Mouse (Mus musculus) stomach, postnatal 0 days (tissue): ENCODE measurements around the gene Cttn. TPM values are rescaled to one million over a fixed set of nuclear protein-coding genes. Genes with fewer than 3 reads are reported as not detected.

Experiments
- ATAC-seq: fragments of 200-750 bp; cut with Nextera tagmentation; 2 replicates; pipeline ENCODE4 v1.8.0; 2017; ENCODE audit not compliant: low FRiP score, low TSS enrichment
- DNase-seq: peaks from one replicate; pipeline ENCODE4 v3.0.0-alpha.2; 2016; ENCODE audit warnings: low spot score
- H3K27ac ChIP-seq: fragments of 300-500 bp; sonication (generic); replicated peaks from 2 replicates; pipeline ENCODE4 v1.5.1; 2014; ENCODE audit warnings: mild to moderate bottlenecking, control low read depth
- H3K27me3 ChIP-seq: fragments of 300-500 bp; sonication (generic); 2 replicates; pipeline ENCODE4 v1.6.1; 2014; ENCODE audit warnings: low read length; ENCODE audit not compliant: control insufficient read depth, insufficient read depth
- H3K36me3 ChIP-seq: fragments of 300-500 bp; sonication (generic); 2 replicates; pipeline ENCODE4 v1.6.1; 2014; ENCODE audit warnings: low read length, mixed read lengths; ENCODE audit not compliant: control insufficient read depth, insufficient read depth
- H3K4me1 ChIP-seq: fragments of 300-500 bp; sonication (generic); replicated peaks from 2 replicates; pipeline ENCODE4 v1.6.1; 2014; ENCODE audit warnings: antibody characterized with exemption; ENCODE audit not compliant: control insufficient read depth, insufficient read depth
- H3K4me2 ChIP-seq: fragments of 300-500 bp; sonication (generic); replicated peaks from 2 replicates; pipeline ENCODE4 v1.6.1; 2014; ENCODE audit warnings: low read depth, mild to moderate bottlenecking, control low read depth, moderate library complexity
- H3K4me3 ChIP-seq: fragments of 300-500 bp; sonication (generic); 2 replicates; pipeline ENCODE4 v1.5.1; 2014; ENCODE audit warnings: low read depth, low read length, control low read depth
- H3K9ac ChIP-seq: fragments of 300-500 bp; sonication (generic); 2 replicates; pipeline ENCODE4 v1.6.1; 2014; ENCODE audit warnings: mild to moderate bottlenecking, low read length, control low read depth, mixed read lengths
- H3K9me3 ChIP-seq: fragments of 300-500 bp; sonication (generic); 2 replicates; pipeline ENCODE4 v1.6.1; 2016; ENCODE audit warnings: low read length; ENCODE audit not compliant: control insufficient read depth
- CTCF ChIP-seq: IDR thresholded peaks from 2 replicates; pipeline ENCODE4 v1.5.1; 2016; ENCODE audit warnings: antibody characterized with exemption, low read depth, mild to moderate bottlenecking, moderate library complexity
- EP300 ChIP-seq: optimal IDR thresholded peaks from 2 replicates; pipeline ENCODE3; 2016; ENCODE audit warnings: antibody characterized with exemption
- WGBS: fragments of 180-500 bp; shearing (Covaris S2); extraction: QIAGEN DNeasy Blood & Tissue Kit; methylation state at CpG from one replicate; pipeline ENCODE4 v1.1.7; 2014; 5-methylcytosine and 5-hydroxymethylcytosine counted together
- polyA plus RNA-seq: library from polyadenylated mRNA; unstranded; fragments of >200 nt; fragmentation: Nextera tagmentation; extraction: Ambion mirVana; gene quantifications from 2 replicates; pipeline ENCODE4 v1.2.1, GENCODE M21; 2015

Cttn gene
- polyA plus RNA-seq, 1 experiment from 2014 or later = 137 TPM

DNA sequence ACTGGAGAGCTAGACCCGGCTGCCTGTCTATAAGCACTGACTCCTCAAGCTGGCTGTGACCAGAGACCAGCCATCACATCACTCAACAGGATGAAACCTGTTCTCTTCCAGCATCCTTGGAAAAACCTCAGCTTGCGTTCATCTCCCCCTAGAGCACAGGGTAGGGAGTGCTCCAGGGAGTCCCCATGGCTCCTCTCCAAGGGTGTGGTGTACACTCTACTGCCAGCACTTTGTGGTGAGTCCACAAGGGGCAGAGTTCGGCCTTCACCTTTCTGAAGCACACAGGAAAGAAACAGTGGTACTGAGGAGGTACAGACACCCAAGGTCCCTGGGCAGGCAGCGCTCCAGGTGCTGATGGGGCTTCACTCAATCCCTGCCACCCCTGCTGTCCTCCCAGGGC lies 55.0 kb downstream of the Cttn start:
- Histone ChIP-seq H3K4me2 (no peak overlapping the region), H3K4me3 (no peak overlapping the region), H3K9me3 (no peaks in the 10 kb centered on the region), H3K27me3 (no peaks in the 10 kb centered on the region), H3K36me3 (no peaks in the 10 kb centered on the region), H3K27ac (no peak overlapping the region), H3K4me1 (peaks cover 5% of the 10 kb centered on the region; the same call in 1 of the 2 replicates), H3K9ac (no peak overlapping the region)
- peak; percentile 72 for DNase-seq
- TF ChIP-seq EP300 (no peak), CTCF (peak; percentile 71)
- 73% methylated on average over 4 of the region's 4 CpGs for WGBS
- peak; percentile 69 for ATAC-seq

DNA sequence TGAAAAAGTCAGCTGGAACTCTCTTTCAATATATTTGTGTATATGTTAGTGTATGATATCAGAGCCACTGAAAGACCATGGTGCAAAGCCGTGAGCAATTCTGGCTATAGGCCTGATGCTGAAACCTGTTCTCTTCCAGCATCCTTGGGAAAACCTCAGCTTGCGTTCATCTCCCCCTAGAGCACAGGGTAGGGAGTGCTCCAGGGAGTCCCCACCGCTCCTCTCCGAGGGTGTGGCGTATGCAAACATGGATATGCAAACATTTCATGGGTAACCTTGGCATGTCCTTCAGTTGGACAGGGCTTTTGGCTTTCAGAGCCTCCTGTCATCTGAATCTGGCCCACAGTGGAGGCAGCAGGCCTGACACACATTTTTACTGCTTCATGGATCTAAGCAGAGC lies 56.2 kb downstream of the Cttn start:
- peaks cover 5% of the 10 kb centered on the region; the same call in 1 of the 2 replicates for H3K4me1 ChIP-seq
- WGBS = 61% methylated on average over 5 of the region's 5 CpGs
- H3K36me3 ChIP-seq = no peaks in the 10 kb centered on the region
- H3K27me3 ChIP-seq = no peaks in the 10 kb centered on the region
- no peaks in the 10 kb centered on the region for H3K9me3 ChIP-seq
- no peak; the same call in 1 of the 2 replicates for ATAC-seq
- no peak overlapping the region for H3K9ac ChIP-seq
- H3K4me3 ChIP-seq = no peak overlapping the region
- peak; percentile 59 for DNase-seq
- no peak overlapping the region for H3K4me2 ChIP-seq
- no peak overlapping the region for H3K27ac ChIP-seq
- TF ChIP-seq CTCF (peak; percentile 56), EP300 (no peak)

DNA sequence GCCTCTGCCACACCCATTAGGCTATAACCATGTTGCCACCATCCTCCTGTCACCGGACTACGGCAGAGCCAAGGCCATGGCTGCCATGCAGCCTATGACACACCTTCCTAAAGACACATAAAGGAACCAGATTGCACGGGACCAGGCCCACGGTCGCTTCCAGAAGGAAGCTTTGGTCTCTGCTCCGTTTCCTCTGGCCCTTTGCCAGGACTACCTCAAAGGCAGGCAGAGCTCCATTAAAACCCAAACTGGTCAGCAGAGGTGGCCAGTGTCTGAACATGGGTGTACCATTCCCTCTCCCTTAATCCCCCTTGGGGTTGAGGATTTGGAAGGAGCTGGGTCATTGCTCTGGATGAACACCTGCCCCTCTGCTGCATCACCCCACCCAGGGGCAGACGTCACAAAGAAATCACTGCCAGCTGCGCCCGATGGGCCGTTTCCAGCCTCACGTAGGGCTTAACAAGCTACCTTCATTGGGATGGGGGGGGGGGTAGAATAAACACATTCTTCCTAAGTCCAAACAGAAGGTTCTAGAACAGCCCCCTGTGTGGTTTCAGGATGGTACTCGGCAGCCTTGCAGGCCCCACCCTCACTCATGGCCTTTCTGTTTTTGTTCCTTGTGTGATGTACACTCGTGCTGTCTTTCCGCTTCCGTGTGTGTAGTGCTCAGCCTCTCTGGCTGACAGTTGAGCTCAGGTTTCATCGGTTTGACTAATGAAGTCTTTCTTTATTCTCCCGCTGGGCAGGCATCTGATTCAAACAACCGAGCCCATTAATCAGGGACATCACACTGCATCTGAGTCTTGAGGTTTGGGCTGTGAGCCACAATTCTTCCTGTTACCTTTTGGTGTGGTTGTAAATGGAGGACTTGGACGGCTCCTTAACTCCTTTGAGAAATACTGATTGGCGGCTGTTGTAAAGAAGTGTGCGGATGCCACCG lies 58.6 kb downstream of the Cttn start:
- H3K27ac ChIP-seq = no peak overlapping the region
- no peak for ATAC-seq
- no peaks in the 10 kb centered on the region for H3K9me3 ChIP-seq

DNA sequence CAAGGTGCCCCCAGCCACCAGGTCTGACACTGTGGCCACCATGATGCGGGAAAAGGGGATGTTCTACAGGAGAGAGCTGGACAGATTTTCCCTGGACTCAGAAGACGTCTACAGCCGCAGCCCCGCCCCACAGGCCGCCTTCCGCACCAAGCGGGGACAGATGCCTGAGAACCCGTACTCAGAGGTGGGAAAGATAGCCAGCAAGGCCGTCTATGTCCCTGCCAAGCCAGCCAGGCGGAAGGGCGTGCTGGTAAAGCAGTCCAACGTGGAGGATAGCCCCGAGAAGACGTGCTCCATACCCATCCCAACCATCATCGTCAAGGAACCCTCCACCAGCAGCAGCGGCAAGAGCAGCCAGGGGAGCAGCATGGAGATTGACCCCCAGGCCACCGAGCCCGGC lies 61.1 kb downstream of the Cttn start:
- no peaks in the 10 kb centered on the region for H3K9me3 ChIP-seq
- no peaks in the 10 kb centered on the region for H3K36me3 ChIP-seq
- no peak overlapping the region for H3K27ac ChIP-seq
- WGBS = 75% methylated on average over 18 of the region's 18 CpGs
- H3K4me2 ChIP-seq = no peak overlapping the region
- no peaks in the 10 kb centered on the region for H3K27me3 ChIP-seq
- no peak overlapping the region for H3K9ac ChIP-seq
- DNase-seq = no peak
- TF ChIP-seq CTCF = no peak
- no peak for TF ChIP-seq EP300
- no peak overlapping the region for H3K4me3 ChIP-seq
- no peaks in the 10 kb centered on the region for H3K4me1 ChIP-seq
- no peak for ATAC-seq

More for the DNA sequence above, 58.6 kb downstream of the Cttn start:
- Histone ChIP-seq H3K4me2 (no peak overlapping the region), H3K36me3 (no peaks in the 10 kb centered on the region), H3K9ac (no peak overlapping the region), H3K4me1 (no peaks in the 10 kb centered on the region), H3K4me3 (no peak overlapping the region), H3K27me3 (no peaks in the 10 kb centered on the region)
- 35% methylated on average over 22 of the region's 22 CpGs for WGBS
- no peak for DNase-seq
- TF ChIP-seq CTCF (no peak), EP300 (no peak)

DNA sequence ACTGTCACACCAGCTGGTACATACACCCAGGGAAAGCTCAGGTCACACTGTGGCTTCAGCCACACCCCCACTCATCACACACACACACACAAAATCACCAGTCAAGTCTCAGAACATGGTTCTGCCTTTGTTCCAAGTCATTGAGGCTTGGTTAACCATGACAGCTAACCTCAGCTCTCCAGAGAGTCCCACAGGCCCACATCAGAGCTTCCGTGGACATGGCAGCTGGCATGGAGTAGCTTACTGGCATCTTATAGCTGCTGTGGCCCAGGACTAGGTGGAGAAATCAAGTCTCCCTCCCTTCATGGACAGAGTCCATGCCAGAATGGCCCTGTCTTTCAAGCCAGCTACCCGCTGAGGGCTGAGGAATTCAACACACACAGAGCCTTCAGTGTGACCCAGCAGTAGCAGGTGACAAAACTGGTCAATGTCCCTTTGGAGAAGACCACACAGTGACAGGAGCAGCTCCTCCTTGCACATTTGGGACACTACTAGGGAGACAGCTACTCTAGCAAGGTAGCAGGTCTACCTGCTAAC lies 62.3 kb downstream of the Cttn start:
- no peaks in the 10 kb centered on the region for H3K4me1 ChIP-seq
- ATAC-seq (no peak), DNase-seq (no peak)
- TF ChIP-seq EP300 (no peak), CTCF (no peak)
- H3K27ac ChIP-seq = no peak overlapping the region
- 95% methylated on average over 2 of the region's 2 CpGs for WGBS
- no peaks in the 10 kb centered on the region for H3K36me3 ChIP-seq
- no peaks in the 10 kb centered on the region for H3K27me3 ChIP-seq
- no peak overlapping the region for H3K4me3 ChIP-seq
- H3K9me3 ChIP-seq = no peaks in the 10 kb centered on the region
- H3K4me2 ChIP-seq = no peak overlapping the region
- no peak overlapping the region for H3K9ac ChIP-seq

DNA sequence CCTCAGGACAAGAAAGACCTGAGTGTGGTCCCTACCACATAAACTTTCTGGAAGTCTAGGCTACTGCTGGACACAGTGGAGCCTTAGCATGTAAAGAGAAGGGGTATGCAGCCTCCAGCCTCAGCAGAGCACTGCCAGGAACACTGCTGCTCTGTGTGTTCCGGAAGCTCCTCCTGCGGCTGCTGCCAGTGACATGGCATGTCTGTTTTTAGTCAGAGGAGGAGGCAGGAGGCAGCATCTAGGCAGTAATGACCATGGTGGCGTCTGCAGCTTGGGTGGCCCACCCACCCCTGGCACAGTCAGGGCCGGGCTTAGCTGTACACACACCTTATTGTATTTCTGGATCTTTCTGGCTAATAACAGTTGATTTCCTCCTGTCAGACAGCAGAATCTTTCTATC lies 63.1 kb downstream of the Cttn start:
- TF ChIP-seq CTCF (no peak), EP300 (no peak)
- no peaks in the 10 kb centered on the region for H3K36me3 ChIP-seq
- DNase-seq = no peak

More for the DNA sequence above, 63.1 kb downstream of the Cttn start:
- WGBS = 46% methylated on average over 4 of the region's 4 CpGs
- no peak overlapping the region for H3K27ac ChIP-seq
- no peak overlapping the region for H3K4me2 ChIP-seq
- H3K4me3 ChIP-seq = no peak overlapping the region
- ATAC-seq = no peak
- H3K27me3 ChIP-seq = no peaks in the 10 kb centered on the region
- H3K4me1 ChIP-seq = no peaks in the 10 kb centered on the region
- H3K9me3 ChIP-seq = no peaks in the 10 kb centered on the region
- H3K9ac ChIP-seq = no peak overlapping the region
